Mouse (Mus musculus) kidney, embryonic 16.5 days (tissue): ENCODE measurements at regions not wholly inside any gene's neighbourhood (a gene's known extent, or its start where the extent isn't known, plus 50 kb on each side); places are given as distances from the start of the nearest gene placed in this dataset.

Experiments used
- ATAC-seq: fragments of 200-750 bp; cut with Nextera tagmentation; 2 replicates; pipeline ENCODE4 v1.8.0; 2017; ENCODE audit warnings: moderate TSS enrichment; ENCODE audit not compliant: low FRiP score, low TSS enrichment
- H3K27ac ChIP-seq: fragments of 300-500 bp; sonication (generic); 2 replicates; pipeline ENCODE4 v1.5.1; 2014; ENCODE audit warnings: low read length
- H3K27me3 ChIP-seq: fragments of 300-500 bp; sonication (generic); 2 replicates; pipeline ENCODE4 v1.6.1; 2014; ENCODE audit warnings: low read length, control low read depth, mixed read lengths; ENCODE audit not compliant: insufficient read depth
- H3K36me3 ChIP-seq: fragments of 300-500 bp; sonication (generic); 2 replicates; pipeline ENCODE4 v1.6.1; 2014; ENCODE audit warnings: low read length, control low read depth, mixed read lengths; ENCODE audit not compliant: insufficient read depth
- H3K4me1 ChIP-seq: fragments of 300-500 bp; sonication (generic); 2 replicates; pipeline ENCODE4 v1.6.1; 2014; ENCODE audit warnings: low read length, control low read depth, mixed read lengths; ENCODE audit not compliant: insufficient read depth
- H3K4me2 ChIP-seq: fragments of 300-500 bp; sonication (generic); replicated peaks from 2 replicates; pipeline ENCODE4 v1.6.1; 2014; ENCODE audit warnings: low read depth, low read length
- H3K4me3 ChIP-seq: fragments of 300-500 bp; sonication (generic); 2 replicates; pipeline ENCODE4 v1.5.1; 2014; ENCODE audit warnings: mild to moderate bottlenecking, low read length
- H3K9ac ChIP-seq: fragments of 300-500 bp; sonication (generic); replicated peaks from 2 replicates; pipeline ENCODE4 v1.6.1; 2014; ENCODE audit warnings: low read length
- H3K9me3 ChIP-seq: fragments of 300-500 bp; sonication (generic); 2 replicates; pipeline ENCODE4 v1.6.1; 2016; ENCODE audit warnings: low read length, control low read depth
- WGBS: fragments of 180-500 bp; shearing (Covaris S2); extraction: QIAGEN DNeasy Blood & Tissue Kit; methylation state at CpG from one replicate; pipeline ENCODE4 v1.1.7; 2014; 5-methylcytosine and 5-hydroxymethylcytosine counted together

DNA sequence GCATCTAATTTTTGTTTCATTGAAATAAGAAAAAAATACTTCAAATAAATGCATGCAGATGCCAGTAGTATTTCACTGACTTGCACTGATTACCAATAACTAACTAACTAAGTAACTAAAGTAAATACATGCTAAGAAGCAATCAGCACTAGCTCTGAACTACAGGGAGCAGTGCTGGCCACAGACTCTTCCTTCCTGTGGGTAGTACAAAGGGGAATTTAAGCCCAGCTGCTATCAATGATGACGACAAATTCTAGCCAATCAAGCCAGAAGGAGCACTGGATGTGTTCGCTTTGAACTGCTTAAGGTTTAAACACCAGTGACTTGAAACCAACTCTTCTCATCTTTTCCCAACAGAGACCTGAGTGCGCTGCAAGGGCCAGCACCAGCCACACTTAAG lies 287.5 kb upstream of the Adgrl2 start:
- H3K4me1 ChIP-seq = 0 out of 2 replicates have a peak, but pooled peaks cover 6% of the 10 kb centered on the region
- no peak overlapping the region for H3K9ac ChIP-seq
- no peak overlapping the region for H3K27ac ChIP-seq
- no peaks in the 10 kb centered on the region for H3K9me3 ChIP-seq
- H3K4me2 ChIP-seq = no peak overlapping the region
- no peak overlapping the region for H3K4me3 ChIP-seq
- ATAC-seq = no peak
- WGBS = 78% methylated on average over 3 of the region's 3 CpGs
- no peaks in the 10 kb centered on the region for H3K36me3 ChIP-seq
- no peaks in the 10 kb centered on the region for H3K27me3 ChIP-seq

DNA sequence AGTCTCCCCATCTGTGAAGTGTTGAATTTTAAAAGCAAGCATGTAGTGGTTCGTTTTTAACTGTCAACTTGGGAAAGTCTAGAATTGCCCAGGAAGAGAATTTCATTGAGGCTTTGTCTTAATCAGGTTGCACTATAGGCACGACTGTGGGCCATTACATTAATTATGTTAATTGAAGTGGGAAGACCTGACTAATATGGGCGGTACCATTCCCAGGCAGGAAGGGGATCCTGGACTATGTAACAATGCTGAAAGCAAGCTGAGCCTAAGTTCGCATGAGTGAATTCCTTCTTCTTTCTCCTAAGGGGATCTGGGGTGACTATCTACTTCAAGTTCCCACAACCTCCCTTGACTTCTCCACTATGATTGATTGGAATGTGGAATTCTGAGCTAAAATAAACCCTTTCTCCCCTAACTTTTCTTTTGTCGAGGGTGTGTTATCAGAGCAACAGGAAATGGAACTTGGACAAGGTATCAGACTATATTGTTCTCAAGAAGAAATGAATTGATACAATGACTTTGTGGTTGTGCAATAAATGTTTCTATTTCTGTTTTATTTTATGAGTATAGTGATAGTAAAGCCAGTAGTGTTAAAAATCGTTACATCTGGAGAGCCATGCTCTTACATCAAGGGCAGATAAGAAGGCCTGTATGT lies 285.2 kb upstream of the Adgrl2 start:
- Histone ChIP-seq H3K4me1 (0 out of 2 replicates have a peak, but pooled peaks cover 6% of the 10 kb centered on the region), H3K9me3 (no peaks in the 10 kb centered on the region), H3K4me3 (no peak overlapping the region), H3K27ac (no peak overlapping the region), H3K36me3 (no peaks in the 10 kb centered on the region), H3K4me2 (no peak overlapping the region), H3K9ac (no peak overlapping the region), H3K27me3 (no peaks in the 10 kb centered on the region)
- no peak for ATAC-seq
- 64% methylated on average over 6 of the region's 6 CpGs for WGBS

DNA sequence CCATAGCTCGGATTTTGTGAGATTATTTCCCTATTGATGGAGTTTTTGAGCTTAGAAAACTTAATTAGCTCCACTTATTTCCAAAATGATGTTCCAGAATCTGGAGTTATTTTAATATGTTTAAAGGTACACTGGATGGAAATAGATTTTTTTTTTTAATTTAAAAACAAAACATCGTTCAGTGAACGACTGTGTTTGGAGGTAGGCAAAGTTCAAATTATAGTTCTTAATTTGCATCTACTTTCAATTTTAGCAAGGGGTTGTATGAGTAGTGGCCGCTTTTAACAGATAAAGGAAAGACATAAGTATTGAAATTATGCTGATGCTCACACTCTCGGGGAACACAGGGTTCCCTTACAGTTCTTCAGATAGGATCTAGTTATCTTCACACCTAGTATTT lies 284.6 kb upstream of the Adgrl2 start:
- Histone ChIP-seq H3K36me3 (no peaks in the 10 kb centered on the region), H3K27ac (no peak overlapping the region), H3K4me3 (no peak overlapping the region), H3K9me3 (no peaks in the 10 kb centered on the region), H3K9ac (no peak overlapping the region), H3K27me3 (no peaks in the 10 kb centered on the region), H3K4me1 (0 out of 2 replicates have a peak, but pooled peaks cover 6% of the 10 kb centered on the region), H3K4me2 (peak overlapping the region; percentile 18; the same call in 1 of the 2 replicates)
- WGBS = 87% methylated on average over 5 of the region's 5 CpGs
- ATAC-seq = no peak

DNA sequence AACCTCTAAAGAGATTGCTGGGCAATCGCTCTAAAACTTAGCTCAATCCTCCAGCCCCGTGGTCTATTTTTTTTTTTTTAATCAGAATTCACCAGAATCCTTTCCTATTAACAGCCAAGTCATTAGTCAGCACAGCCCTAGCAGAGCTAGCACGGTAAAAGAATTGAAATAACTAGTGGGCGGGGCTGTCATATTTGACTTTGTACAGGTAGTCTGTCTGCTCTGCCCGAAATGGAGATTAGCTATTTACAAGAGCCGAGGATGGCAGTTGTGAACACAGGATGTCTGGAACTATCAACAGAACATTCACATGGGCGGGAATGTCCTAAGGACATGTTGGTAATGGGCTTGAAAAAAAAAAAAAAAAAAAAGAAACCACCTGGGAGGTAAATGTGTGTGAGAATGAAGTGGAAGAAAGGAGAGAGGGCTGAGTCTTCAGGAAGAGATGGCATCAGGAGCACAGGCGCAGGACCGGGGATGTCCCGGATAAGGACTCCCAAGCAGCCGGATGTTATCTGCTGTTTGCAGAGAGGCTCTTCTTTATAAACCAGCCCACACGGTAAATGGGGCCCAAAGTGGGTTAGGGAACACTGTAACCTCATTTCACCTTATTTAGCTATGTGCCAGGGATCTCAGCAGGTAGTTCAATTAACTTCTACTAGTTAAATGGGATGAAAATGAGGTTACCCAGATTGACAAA lies 283.8 kb upstream of the Adgrl2 start:
- no peak for ATAC-seq

DNA sequence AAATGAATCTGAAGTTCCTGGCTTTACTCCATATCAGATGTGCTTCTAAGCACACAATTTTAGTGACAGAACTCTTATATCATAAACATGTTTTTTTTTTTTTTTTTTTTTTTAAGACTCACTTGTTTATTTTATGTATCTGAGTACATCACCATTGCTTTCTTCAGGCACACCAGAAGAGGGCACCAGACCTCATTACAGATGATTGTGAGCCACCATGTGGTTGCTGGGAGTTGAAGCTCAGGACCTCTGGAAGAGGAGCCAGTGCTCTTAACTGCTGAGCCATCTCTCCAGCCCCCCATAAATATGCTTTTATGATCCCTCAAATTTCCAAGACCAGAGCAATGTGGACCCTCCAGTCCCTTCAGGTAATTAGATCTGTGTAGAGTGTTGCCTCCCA lies 280.1 kb upstream of the Adgrl2 start:
- Histone ChIP-seq H3K27ac (no peak overlapping the region), H3K4me2 (no peak overlapping the region), H3K9me3 (no peaks in the 10 kb centered on the region), H3K4me3 (no peak overlapping the region), H3K4me1 (0 out of 2 replicates have a peak, but pooled peaks cover 6% of the 10 kb centered on the region), H3K9ac (no peak overlapping the region), H3K27me3 (no peaks in the 10 kb centered on the region), H3K36me3 (no peaks in the 10 kb centered on the region)
- no peak for ATAC-seq

More for the DNA sequence above, 283.8 kb upstream of the Adgrl2 start:
- H3K4me1 ChIP-seq = 0 out of 2 replicates have a peak, but pooled peaks cover 6% of the 10 kb centered on the region
- H3K27ac ChIP-seq = no peak overlapping the region
- no peaks in the 10 kb centered on the region for H3K9me3 ChIP-seq
- H3K4me3 ChIP-seq = no peak overlapping the region
- no peak overlapping the region for H3K4me2 ChIP-seq
- H3K36me3 ChIP-seq = no peaks in the 10 kb centered on the region
- no peaks in the 10 kb centered on the region for H3K27me3 ChIP-seq
- H3K9ac ChIP-seq = no peak overlapping the region
- 62% methylated on average over 12 of the region's 12 CpGs for WGBS

DNA sequence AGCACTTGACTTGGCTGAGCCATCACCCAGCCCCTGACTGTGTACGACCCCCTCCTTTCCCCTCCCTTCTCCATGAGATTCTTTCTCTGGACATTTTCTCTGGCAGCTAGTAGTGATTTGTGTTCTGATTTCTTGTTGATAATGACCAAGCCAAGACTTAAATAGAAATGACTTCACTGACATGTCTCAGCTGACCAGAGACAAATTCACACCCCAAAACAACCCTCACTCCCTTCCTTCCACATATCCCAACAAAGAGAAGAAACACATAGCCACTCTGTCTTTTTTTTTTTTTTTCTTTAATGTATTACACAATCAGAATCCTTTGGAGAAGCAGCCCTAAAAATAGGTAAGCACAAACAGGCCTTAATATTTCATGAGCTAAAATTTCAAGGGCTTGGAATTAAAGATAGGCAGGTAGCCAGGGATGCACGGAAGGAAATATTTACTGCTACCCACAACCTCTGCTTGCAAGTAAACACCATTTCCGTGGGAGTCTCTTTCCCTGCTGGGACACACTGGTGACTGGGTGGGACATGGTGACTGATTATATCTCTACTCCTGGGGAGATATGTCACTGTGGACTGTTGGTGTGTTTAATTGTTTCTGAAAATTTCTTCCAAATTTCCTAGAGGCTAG lies 272.1 kb upstream of the Adgrl2 start:
- no peak; the same call in 1 of the 2 replicates for ATAC-seq
- 50% methylated on average over 3 of the region's 3 CpGs for WGBS
- no peaks in the 10 kb centered on the region for H3K36me3 ChIP-seq
- H3K4me2 ChIP-seq = no peak overlapping the region
- H3K4me1 ChIP-seq = peaks cover 6% of the 10 kb centered on the region
- no peaks in the 10 kb centered on the region for H3K27me3 ChIP-seq
- H3K9ac ChIP-seq = no peak overlapping the region
- H3K9me3 ChIP-seq = no peaks in the 10 kb centered on the region
- no peak overlapping the region for H3K27ac ChIP-seq
- no peak overlapping the region for H3K4me3 ChIP-seq

DNA sequence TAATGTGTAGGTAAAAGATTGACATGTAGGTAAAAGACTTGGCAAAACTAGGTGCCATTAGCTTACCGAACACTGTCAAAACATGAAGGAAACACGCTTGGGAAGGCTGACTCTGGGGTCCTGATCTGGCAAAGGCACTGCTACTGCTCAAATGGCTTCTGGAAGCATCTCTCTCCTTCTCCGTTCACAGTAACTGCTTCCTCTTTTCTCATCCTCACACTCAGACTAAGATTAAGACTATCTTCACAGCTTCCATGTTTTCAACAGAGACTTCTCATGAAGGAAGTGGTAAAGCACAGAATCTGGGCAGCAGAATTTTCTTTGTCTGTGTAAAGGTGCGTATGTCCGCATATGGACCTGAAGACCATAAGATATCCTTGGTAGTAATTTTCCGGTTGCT lies 271.4 kb upstream of the Adgrl2 start:
- Histone ChIP-seq H3K4me2 (no peak overlapping the region), H3K4me3 (no peak overlapping the region), H3K27me3 (no peaks in the 10 kb centered on the region), H3K36me3 (no peaks in the 10 kb centered on the region), H3K27ac (no peak overlapping the region), H3K9me3 (no peaks in the 10 kb centered on the region), H3K4me1 (peaks cover 11% of the 10 kb centered on the region), H3K9ac (no peak overlapping the region)
- no peak for ATAC-seq
- WGBS = 97% methylated on average over 6 of the region's 6 CpGs

DNA sequence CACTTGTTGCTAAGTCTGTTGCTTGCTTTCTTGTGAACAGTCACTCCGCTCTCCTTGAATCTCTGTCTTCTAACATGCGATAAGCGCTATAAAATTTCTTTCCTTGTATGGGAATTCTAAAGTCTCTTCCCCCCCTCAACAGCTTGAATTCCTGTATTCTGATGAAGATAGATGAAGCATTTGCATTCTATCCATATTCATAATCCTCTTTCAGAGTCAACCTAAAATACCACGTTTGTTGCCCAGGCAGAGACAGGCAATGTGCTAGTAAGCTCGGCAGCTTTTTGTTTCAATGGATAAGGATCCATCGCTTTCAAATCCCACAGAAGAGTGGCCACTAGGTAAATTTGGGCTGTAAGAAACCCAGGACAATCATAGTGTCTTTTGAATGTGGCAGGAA lies 268.5 kb upstream of the Adgrl2 start:
- Histone ChIP-seq H3K36me3 (no peaks in the 10 kb centered on the region), H3K4me3 (no peak overlapping the region), H3K27me3 (no peaks in the 10 kb centered on the region), H3K27ac (no peak overlapping the region), H3K4me1 (peaks cover 20% of the 10 kb centered on the region), H3K9me3 (no peaks in the 10 kb centered on the region), H3K4me2 (no peak overlapping the region), H3K9ac (no peak overlapping the region)
- ATAC-seq = no peak
- 93% methylated on average over 6 of the region's 6 CpGs for WGBS

DNA sequence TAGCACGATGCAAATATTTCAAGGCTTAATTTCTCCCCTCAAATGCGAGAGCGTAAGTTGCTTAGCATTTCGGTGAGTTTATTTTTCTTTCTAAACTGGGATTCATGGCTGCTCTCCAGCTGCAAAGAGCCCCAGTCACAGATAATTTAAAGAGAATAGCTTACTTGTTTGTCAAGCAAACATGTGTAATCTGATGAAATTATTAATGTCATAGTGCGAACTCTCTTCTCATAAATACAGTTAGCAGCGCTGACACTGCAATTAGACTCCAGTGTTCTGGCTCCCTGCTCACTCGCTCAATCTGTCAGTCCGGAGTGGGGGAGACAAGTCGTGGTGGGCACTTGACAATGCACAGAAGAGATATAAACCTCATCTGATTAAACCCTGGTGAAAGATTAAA lies 266.5 kb upstream of the Adgrl2 start:
- no peak overlapping the region for H3K9ac ChIP-seq
- peak; percentile 63; the same call in 1 of the 2 replicates for ATAC-seq
- H3K27me3 ChIP-seq = 0 out of 2 replicates have a peak, but pooled peaks cover 5% of the 10 kb centered on the region
- peak overlapping the region; percentile 28; the same call in 1 of the 2 replicates for H3K4me2 ChIP-seq
- no peak overlapping the region; the same call in 1 of the 2 replicates for H3K27ac ChIP-seq
- no peaks in the 10 kb centered on the region for H3K9me3 ChIP-seq
- H3K36me3 ChIP-seq = no peaks in the 10 kb centered on the region
- 34% methylated on average over 9 of the region's 9 CpGs for WGBS
- no peak overlapping the region for H3K4me3 ChIP-seq
- H3K4me1 ChIP-seq = peaks cover 15% of the 10 kb centered on the region

DNA sequence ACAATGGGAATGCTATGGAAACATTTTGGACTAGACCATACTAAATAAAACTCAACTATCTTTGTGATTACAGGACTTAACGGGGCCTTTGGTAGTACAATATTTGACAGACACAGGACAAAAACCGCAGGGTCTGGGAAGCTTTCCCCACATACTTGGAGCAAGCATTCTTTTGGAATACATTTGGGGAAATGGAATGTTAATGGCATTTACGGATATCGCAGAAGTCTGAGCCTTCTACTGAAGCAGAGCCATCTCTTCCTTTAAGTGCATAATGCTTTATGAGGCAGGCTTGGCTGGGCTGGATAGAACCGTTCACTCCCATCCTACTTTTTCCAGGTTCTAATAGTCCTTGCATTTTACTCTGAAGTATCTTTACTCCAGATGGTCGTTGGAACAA lies 262.7 kb upstream of the Adgrl2 start:
- H3K27ac ChIP-seq = no peak overlapping the region
- H3K27me3 ChIP-seq = 0 out of 2 replicates have a peak, but pooled peaks cover 6% of the 10 kb centered on the region
- ATAC-seq = no peak
- no peak overlapping the region for H3K4me2 ChIP-seq
- H3K4me1 ChIP-seq = peaks cover 15% of the 10 kb centered on the region
- H3K9ac ChIP-seq = no peak overlapping the region
- no peaks in the 10 kb centered on the region for H3K36me3 ChIP-seq
- H3K9me3 ChIP-seq = no peaks in the 10 kb centered on the region
- WGBS = 79% methylated on average over 6 of the region's 6 CpGs
- no peak overlapping the region for H3K4me3 ChIP-seq
